Mouse (Mus musculus): ENCODE results near the gene Hist2h4. TPM values are rescaled to one million over a fixed set of nuclear protein-coding genes. Genes with fewer than 3 reads are reported as not detected.

Gene Hist2h4
- polyA plus RNA-seq, 1 experiment from 2014 or later = 5.1 TPM

Small RNAs within 50 kb of the gene (microRNA-seq; reads per million reads assigned to microRNA genes)
- gene Gm44492 = not detected
- not detected for gene Gm47311
- not detected for gene Gm47313

Other genes starting within 250 kb of the Hist2h4 start
- gene Vps45, start 204.8 kb downstream of the Hist2h4 start, polyA plus RNA-seq (2015; fragmentation: Nextera tagmentation; extraction: Ambion mirVana) = 53.8 and 67.8 TPM in 2 replicates
- 10.5 TPM in 2 replicates for gene Otud7b, start 158.8 kb downstream of the Hist2h4 start, polyA plus RNA-seq (2015; fragmentation: Nextera tagmentation; extraction: Ambion mirVana)
- gene Mtmr11, start 101.3 kb downstream of the Hist2h4 start, polyA plus RNA-seq (2015; fragmentation: Nextera tagmentation; extraction: Ambion mirVana) = 12.6 and 13.3 TPM in 2 replicates
- gene Sf3b4, start 91.0 kb downstream of the Hist2h4 start, polyA plus RNA-seq (2015; fragmentation: Nextera tagmentation; extraction: Ambion mirVana) = 127 and 150 TPM in 2 replicates
- 110 and 136 TPM in 2 replicates for gene Sv2a, start 82.2 kb downstream of the Hist2h4 start, polyA plus RNA-seq (2015; fragmentation: Nextera tagmentation; extraction: Ambion mirVana)
- gene Bola1, start 43.6 kb downstream of the Hist2h4 start, polyA plus RNA-seq (2015; fragmentation: Nextera tagmentation; extraction: Ambion mirVana) = 53.9 and 58.6 TPM in 2 replicates
- 0.47 TPM in 1 of 2 replicates, not detected in the other for gene Hist2h2ab, start 43.4 kb downstream of the Hist2h4 start, polyA plus RNA-seq (2015; fragmentation: Nextera tagmentation; extraction: Ambion mirVana)
- 0.72 and 3.5 TPM in 2 replicates for gene Hist2h2ac, start 42.4 kb downstream of the Hist2h4 start, polyA plus RNA-seq (2015; fragmentation: Nextera tagmentation; extraction: Ambion mirVana)
- gene Hist2h2be, start 42.2 kb downstream of the Hist2h4 start, polyA plus RNA-seq (2015; fragmentation: Nextera tagmentation; extraction: Ambion mirVana) = 4.0 and 4.6 TPM in 2 replicates
- gene Hist2h3c2, start 24.2 kb downstream of the Hist2h4 start, polyA plus RNA-seq (2015; fragmentation: Nextera tagmentation; extraction: Ambion mirVana) = 1.3 and 2.5 TPM in 2 replicates
- 32.3 and 35.5 TPM in 2 replicates for gene Hist2h2aa2, start 23.0 kb downstream of the Hist2h4 start, polyA plus RNA-seq (2015; fragmentation: Nextera tagmentation; extraction: Ambion mirVana)
- gene Hist2h2aa1, start 17.8 kb downstream of the Hist2h4 start, polyA plus RNA-seq (2015; fragmentation: Nextera tagmentation; extraction: Ambion mirVana) = 9.8 and 14.3 TPM in 2 replicates
- gene Hist2h3c1, start 16.6 kb downstream of the Hist2h4 start, polyA plus RNA-seq (2015; fragmentation: Nextera tagmentation; extraction: Ambion mirVana) = 0.14 and 0.65 TPM in 2 replicates
- 9.4 and 16.0 TPM in 2 replicates for gene Hist2h3b, start 5.3 kb upstream of the Hist2h4 start, polyA plus RNA-seq (2015; fragmentation: Nextera tagmentation; extraction: Ambion mirVana)
- gene Hist2h2bb, start 6.4 kb upstream of the Hist2h4 start, polyA plus RNA-seq (2015; fragmentation: Nextera tagmentation; extraction: Ambion mirVana) = 0.61 and 3.0 TPM in 2 replicates
- gene Fcgr1, start 30.7 kb upstream of the Hist2h4 start, polyA plus RNA-seq (2015; fragmentation: Nextera tagmentation; extraction: Ambion mirVana) = 1.8 and 3.5 TPM in 2 replicates
- gene BC107364, start 189.0 kb upstream of the Hist2h4 start, polyA plus RNA-seq (2015; fragmentation: Nextera tagmentation; extraction: Ambion mirVana) = not detected in 2 replicates

Data from neural tube, embryonic 15.5 days (tissue).